Mouse (Mus musculus): ENCODE results near the gene Arpp21.
A peak's percentile ranks its signal among the peaks of the same experiment; 100 is the strongest.

Gene Arpp21

DNA sequence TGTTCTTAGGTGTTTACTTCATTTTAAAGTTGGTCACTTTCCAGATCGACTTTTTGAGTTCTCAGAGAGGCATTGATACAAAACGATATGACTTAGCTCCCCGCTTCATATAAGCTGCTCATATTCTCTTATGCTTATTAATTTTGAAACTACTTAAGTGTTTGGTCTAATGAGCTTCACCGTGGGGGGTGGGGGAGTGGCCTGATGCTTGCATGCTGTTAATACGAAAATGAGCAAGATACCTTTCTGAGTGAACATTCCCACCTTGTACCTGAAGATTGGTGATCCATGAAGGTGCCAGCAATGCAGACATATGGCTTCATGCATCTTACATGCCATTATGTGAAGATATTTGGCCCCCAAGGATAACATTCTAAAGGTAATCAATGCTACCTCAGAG is 4.4 kb downstream of the Arpp21 start:
- DNase-seq (ENCODE audit: low read depth, low spot score), result no peak

DNA sequence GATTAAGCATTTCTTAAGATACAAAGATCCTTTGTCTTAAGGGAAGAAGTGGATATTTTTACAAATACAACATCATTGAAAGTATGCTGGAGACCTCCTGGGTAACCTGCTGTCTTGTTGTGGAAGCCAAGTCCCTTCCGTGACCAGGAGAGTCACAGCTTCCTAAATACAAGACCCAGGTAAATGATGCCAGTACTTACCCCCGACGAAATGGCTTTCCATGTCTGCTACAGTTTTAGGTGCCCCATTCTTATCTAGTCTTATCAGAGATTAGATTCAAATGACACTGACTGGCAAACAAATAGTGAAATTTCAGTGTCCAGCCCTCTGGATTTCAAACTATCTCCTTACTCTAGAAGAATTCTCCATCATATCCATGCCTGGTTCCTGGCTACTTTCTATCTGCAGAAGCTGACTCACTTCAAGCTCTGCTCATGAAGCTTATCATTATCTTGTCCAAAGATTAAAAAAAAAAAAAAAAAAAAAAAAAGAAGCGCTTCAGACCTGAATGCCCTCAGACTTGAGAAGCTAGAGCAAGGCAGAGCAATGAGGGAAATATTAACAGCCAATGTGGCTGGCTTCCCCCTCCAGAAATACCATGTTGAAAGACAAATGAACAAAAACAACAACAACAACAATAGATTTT is 4.9 kb downstream of the Arpp21 start:
- DNase-seq (ENCODE audit: low read depth, low spot score), result no peak

DNA sequence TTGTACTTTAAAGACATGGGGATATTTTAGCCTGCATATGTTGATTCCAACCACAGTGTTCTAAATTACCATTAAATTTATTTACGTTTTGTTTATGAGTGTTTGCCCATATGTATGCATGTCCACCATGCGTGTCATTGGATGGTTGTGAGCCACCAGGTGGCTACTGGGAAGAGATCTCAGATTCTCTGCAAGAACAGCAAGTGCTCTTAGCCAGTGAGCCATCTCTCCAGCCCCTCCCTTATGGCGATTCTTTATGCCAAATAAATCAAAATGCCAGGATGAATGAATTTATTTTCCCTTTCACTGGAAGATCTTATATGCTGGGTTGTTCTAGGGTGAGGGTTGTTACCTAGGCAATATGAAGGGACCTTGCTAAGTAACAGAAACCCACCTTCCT is 7.3 kb downstream of the Arpp21 start:
- DNase-seq (ENCODE audit: low read depth, low spot score), result no peak

DNA sequence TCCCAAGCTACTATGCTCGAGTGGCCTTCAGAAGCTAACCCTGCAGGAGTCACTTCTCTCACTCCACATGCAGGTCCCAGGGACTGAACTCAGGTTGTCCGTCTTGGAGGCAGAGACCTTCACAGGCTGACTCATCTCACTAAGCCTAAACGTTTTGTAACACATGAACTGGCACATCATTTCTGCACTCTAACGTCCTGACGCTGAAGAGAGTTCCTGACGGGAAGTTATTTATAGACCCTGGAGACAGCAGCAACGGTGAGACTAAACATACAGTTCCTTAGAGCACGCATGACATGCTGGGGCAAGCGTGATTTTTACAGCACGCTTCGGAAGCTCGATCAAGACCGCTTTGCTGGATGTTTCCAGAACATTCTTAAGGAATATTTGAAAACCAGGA is 8.6 kb downstream of the Arpp21 start:
- DNase-seq (ENCODE audit: low read depth, low spot score), result no peak

GRCm38 (mm10) chr9:112226511-112226910 is 9.2 kb downstream of the Arpp21 start:
- no peak for DNase-seq (ENCODE audit: low read depth, low spot score)

GRCm38 (mm10) chr9:112225046-112225445 is 10.7 kb downstream of the Arpp21 start:
- DNase-seq (ENCODE audit: low read depth, low spot score), result no peak

DNA sequence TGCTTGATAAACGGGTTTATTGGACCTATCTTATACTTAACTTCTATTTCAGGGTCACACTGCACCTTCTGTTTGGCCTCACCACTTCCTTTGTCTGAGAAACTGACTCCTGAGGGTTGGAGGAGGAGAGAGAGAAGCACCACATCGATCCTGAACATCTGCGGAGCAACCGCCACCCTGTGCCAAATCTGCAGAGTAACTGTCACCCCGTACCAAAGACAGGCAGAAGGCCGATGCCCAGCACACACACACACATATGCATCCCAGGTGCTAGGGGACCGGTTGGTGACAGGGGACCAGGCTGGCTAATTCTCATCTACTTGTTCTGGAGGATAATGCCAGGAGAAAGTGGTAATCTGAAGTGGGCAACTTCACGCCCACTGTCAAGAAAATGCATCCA is 16.4 kb downstream of the Arpp21 start:
- DNase-seq (ENCODE audit: low read depth, low spot score), result no peak

DNA sequence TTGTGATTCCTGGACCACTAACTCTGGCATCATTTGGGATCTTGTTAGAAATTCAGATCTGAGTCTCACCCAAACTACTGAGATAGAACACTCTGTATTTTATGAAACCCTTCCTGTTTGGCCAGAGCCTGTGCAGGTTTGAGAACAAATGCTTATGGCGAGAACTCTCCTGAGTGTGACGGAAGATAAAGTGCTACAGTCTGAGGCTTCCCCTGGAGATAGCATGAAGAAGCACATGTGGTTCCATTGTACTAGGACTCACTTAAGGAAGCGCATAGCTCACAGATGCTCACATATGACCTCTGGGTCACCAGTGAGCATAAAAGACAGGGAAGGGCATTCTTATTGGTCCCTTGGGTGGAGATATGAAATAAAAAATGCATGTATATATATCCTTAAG is 17.5 kb downstream of the Arpp21 start:
- DNase-seq (ENCODE audit: low read depth, low spot score), result no peak

GRCm38 (mm10) chr9:112217161-112217560 is 18.6 kb downstream of the Arpp21 start:
- no peak for DNase-seq (ENCODE audit: low read depth, low spot score)

GRCm38 (mm10) chr9:112215030-112215806 is 20.5 kb downstream of the Arpp21 start:
- no peak for DNase-seq (ENCODE audit: low read depth, low spot score)

DNA sequence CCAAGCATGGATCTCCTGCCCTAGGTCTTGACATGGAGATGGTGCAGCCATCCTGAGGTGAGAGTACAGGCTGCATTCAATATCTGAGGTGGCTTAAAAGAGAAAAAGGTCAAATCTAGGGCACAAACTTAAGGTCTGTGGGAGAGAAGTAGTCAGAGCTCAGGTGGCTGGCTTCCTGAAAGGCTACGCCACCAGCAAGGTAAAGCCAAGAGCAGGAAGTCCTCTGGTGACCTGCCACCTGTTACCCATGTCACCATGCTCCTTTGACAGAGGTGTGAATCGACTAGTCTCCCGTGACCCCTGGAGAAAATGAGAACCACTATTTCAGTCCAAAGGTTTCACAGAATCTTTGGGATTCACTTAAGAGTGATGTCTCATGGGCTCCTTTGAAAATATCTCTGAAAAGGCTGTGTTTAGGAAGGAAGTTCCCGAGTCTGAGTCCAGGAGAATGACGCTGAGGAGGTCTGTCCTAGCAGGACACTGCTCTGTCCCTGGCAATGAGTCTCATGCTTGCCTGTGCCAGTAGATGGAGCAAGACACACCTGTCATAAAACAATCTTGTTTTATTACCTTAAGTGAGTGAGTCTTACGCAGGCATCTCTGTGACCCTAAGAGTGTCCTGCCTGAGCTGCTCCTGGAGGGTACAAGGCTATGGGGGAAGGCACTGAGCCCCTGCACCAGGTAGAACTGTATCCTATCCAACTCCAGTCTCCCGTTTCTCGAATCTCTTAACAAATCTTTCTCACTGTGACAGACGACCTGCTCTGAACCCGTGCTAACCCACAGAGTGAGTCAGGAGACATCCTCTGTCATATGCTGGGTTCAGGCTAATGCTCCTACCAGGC is 22.1 kb downstream of the Arpp21 start:
- no peak for DNase-seq (ENCODE audit: low read depth, low spot score)

DNA sequence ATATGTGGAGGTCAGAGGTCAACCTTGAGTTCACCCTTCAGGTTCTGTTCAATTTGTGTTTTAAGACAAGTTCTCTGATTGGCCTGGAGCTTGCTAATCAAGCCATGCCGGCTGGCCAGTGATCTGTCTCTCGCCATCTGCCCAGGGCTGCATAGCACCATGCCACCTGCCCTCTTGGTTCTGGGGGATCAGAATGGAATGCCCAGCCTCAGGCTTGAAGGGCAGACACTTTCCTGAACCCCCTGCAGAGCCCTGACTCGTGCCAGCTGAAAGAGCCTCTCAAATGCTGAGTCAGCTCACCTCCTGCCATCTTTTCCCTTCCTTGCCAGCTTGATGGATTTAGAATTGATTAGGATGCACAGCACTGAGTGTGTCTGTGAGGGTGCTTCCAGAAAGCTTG is 25.9 kb downstream of the Arpp21 start:
- DNase-seq (ENCODE audit: low read depth, low spot score), result no peak

- DNase-seq (ENCODE audit: low read depth, low spot score), result peak; percentile 37
Observed at GRCm38 (mm10) chr9:112207767-112208166, 28.0 kb downstream of the Arpp21 start.

GRCm38 (mm10) chr9:112198296-112198695 is 37.4 kb downstream of the Arpp21 start:
- DNase-seq (ENCODE audit: low read depth, low spot score), result no peak

DNA sequence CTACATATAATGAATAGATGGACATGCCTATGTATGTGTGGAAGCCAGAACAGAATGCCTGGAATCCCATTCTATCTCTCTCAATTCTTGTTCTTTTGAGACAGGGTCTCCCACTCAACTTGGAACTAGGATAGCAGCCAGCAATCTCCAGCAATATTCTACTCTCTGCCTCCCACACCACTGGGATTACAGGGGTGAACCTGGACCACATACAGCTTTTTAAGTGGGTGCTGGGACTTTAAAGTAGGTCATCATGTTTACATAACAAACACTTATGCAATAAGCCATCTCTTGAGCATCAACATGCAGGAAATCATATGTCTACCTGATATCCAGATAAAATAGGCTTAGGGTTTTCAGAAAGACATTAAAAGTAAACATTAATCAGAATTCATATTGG is 41.7 kb downstream of the Arpp21 start:
- DNase-seq (ENCODE audit: low read depth, low spot score), result no peak

DNA sequence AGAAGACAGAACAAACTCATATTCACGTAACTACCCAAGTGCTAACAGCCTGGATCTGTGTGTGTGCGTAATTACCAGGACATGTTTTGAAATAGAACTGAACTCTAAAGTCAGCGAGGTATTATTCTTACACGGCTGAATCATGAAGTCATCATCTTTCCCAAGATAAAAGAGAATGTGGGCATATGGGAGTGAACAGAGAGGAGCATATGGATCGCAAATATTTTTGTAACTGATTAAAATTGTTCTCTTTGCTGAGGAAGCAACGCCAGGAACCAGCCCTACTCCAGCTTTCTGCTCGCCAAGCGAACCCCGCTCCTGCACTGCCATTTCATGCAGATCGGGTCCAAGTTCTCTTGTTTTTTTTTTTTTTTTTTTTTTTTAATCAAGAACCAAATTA is 46.3 kb downstream of the Arpp21 start:
- no peak for DNase-seq (ENCODE audit: low read depth, low spot score)

DNA sequence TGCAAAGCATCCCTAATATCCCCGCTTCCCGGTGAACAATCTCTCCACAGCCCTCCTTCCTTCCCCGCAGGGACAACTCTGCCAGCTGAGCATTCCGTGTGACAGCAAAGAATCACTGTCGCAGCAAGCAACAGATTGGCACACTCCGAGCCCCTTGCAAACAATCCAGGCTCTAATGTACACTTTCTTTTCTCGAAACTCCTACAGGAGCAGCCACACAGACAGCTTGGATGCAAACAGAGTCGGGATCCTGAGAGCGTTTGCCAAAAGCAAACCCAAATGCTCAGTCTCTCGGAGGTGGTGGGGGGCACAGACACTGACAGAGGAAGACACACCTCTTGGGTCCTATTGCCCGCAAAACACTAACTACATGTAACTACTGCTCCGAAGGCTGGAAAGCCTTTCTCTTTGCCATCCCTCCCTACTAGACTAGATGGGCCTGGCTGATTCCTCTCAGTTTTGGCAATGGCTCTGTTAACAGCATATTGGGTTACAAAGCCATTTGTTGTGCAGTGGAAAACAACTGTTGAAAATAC is 47.3 kb downstream of the Arpp21 start:
- no peak for DNase-seq (ENCODE audit: low read depth, low spot score)

- no peak for DNase-seq (ENCODE audit: low read depth, low spot score)
Observed at GRCm38 (mm10) chr9:112187667-112188066, 48.1 kb downstream of the Arpp21 start.

GRCm38 (mm10) chr9:112186336-112187305 is 49.1 kb downstream of the Arpp21 start:
- no peak for DNase-seq (ENCODE audit: low read depth, low spot score)

GRCm38 (mm10) chr9:112185746-112186145 is 50.0 kb downstream of the Arpp21 start:
- DNase-seq (ENCODE audit: low read depth, low spot score), result no peak

- no peak for DNase-seq (ENCODE audit: low read depth, low spot score)
Observed at GRCm38 (mm10) chr9:112182738-112183137, 53.0 kb downstream of the Arpp21 start.
